Mouse (Mus musculus) hematopoietic stem cell, adult 5-6 weeks (primary cell): ENCODE results near the gene 1700056E22Rik. TPM values are rescaled to one million over a fixed set of nuclear protein-coding genes. Genes with fewer than 3 reads are reported as not detected.

Experiments used
- ATAC-seq, 2 experiments: fragments of 125-278 bp in 1 of 2; replicated peaks in 1 of 2; 2 replicates each; pipeline ENCODE4 v1.8.0; 2016 to 2017; ENCODE audit warnings: inconsistent platforms in 2 of 2, mild to moderate bottlenecking in 2 of 2, moderate number of reproducible peaks in 2 of 2, low read depth in 1 of 2, moderate TSS enrichment in 1 of 2; ENCODE audit not compliant: low FRiP score in 2 of 2, poor library complexity in 2 of 2, severe bottlenecking in 2 of 2, insufficient read depth in 1 of 2, low TSS enrichment in 1 of 2
- total RNA-seq: library from RNA; stranded (forward); fragments of 172-1452, 232-1000 nt; gene quantifications from 2 replicates; pipeline ENCODE4 v1.2.3, GENCODE M21; 2017

1700056E22Rik gene
- 0.94 and 3.1 TPM in 2 replicates for total RNA-seq

GRCm38 (mm10) chr1:184034011-184034557 is at the start of gene 1700056E22Rik:
TSS of gene 1700056E22Rik (minus strand) at chr1:184034301.
- peak; percentile 96 to 97 for ATAC-seq

DNA sequence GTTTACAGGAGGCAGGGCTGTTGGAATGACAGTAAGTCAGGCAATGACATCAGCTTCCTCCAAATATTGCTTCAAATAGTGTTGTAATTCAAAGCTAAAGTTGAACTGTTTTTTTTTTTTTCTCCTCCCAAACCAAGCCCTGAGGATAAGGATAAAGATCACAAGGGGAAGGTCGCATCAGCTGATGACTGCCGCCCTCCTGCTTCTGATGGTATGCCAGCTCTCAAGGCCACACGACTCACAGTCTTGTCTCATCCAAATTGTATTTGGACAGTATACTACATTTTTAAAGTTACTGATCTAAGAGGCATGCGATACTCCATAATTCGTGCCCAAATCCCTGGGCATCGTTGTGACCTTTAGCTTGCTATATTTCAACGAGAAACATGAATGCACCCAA is 49.1 kb upstream of the 1700056E22Rik start:
- no peak for ATAC-seq

GRCm38 (mm10) chr1:184082661-184083060 is 48.6 kb upstream of the 1700056E22Rik start:
- no peak for ATAC-seq

GRCm38 (mm10) chr1:184079304-184079703 is 45.2 kb upstream of the 1700056E22Rik start:
- peak in 1 of 2 experiments; percentile 17; a peak in 1 of 4 replicates for ATAC-seq

DNA sequence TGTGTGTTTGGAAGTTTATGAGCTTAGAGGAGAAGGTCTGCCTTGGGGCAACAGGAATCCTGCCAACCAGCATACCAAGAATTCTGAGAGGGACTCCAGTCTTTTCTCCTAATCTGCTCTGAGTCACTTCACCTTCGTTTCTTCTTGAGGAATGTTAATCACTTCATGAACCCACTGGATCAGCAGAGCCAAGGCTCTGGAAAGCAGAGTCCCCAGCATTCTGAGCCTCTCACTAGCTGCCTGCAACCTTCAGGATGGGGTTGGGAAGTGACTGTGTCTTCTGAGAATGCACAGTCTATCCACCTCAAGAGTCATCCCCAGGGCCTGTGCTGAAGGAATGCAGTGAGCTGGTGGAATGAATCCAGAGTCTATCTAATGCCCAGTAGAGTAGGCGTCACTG is 42.7 kb upstream of the 1700056E22Rik start:
- no peak for ATAC-seq

- ATAC-seq, result no peak
Observed at GRCm38 (mm10) chr1:184076065-184076464, 42.0 kb upstream of the 1700056E22Rik start.

GRCm38 (mm10) chr1:184068971-184069370 is 34.9 kb upstream of the 1700056E22Rik start:
- ATAC-seq, result no peak

GRCm38 (mm10) chr1:184067704-184068558 is 33.8 kb upstream of the 1700056E22Rik start:
- ATAC-seq, result no peak

- ATAC-seq, result peak; percentile 14 to 15; a peak in 1 of 4 replicates
Observed at GRCm38 (mm10) chr1:184066460-184067287, 32.6 kb upstream of the 1700056E22Rik start.

DNA sequence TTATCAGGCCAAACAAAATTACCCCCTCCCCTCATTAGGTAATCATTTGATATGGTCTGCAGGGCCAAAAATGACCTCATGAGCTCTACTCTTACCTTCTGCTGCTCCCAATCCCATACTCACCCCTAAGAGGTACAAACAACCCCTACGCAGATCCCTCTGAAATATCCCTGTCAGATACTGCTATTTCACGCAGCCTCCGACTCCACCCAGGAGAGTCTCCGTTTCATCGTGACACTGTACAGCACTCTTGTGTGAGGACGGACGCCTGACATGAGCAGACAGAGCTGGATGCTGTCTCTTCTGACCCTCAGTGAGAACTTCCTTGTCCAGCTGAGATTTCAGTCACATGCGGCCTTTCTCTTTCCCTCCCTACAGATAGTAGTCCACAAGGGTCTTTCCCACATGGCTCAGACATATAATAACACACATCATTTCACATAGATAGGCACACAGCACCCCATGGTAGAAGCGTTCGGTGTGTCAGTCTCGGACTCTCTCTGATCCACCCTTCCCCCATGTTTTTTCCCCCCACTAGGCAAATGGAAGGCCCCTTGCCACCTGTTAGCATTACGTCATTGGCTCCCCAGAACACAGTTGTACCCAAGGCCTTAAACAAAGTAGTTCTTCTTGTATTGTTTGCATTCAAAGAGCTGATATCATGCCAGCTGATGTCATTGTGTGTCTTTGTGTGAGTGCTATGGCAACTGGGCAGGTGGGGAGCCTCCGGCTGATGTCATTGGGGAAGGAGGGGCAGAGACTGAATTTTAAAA is 31.7 kb upstream of the 1700056E22Rik start:
- no peak for ATAC-seq

DNA sequence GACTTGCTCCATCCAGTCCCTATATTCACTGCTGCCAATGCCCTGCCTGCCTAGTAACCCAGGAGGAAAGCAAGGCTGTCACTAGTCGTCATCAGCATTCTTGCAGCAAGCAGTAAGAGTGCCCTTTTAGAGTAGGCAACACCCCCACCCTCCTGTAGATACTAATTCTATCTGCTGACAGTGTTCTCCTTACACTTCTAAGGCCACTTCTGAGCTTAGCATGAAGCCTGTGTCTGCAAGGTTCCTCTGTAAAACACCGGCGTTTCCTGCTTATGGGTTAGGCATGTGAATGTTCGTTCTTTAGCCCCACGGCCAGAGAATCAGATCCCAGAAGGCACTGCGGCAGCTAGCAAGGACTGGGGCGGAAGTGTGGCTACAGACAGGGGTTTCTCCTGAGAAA is 30.2 kb upstream of the 1700056E22Rik start:
- ATAC-seq, result no peak

DNA sequence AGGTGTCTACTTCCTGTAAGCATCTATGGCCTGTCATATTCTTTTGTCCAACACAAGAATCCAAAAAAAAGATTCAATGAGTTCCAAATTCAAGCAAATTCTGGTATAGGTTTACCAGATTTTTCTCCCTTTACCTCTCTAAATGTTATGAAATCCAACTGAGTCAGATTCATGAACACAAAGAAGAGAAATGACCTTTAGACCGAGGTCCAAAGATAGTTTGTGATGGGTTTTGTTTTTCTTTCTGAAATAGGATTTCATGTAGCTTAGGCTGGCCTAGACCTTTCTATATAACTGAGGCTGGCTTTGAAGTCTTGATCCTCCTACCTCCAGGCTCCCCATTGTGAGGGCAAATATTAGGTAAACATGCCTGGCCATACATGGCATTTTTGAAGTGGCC is 27.8 kb upstream of the 1700056E22Rik start:
- ATAC-seq, result no peak

GRCm38 (mm10) chr1:184060828-184061734 is 27.0 kb upstream of the 1700056E22Rik start:
- ATAC-seq, result no peak

GRCm38 (mm10) chr1:184060381-184060780 is 26.3 kb upstream of the 1700056E22Rik start:
- no peak for ATAC-seq

GRCm38 (mm10) chr1:184059814-184060213 is 25.7 kb upstream of the 1700056E22Rik start:
- ATAC-seq, result no peak

DNA sequence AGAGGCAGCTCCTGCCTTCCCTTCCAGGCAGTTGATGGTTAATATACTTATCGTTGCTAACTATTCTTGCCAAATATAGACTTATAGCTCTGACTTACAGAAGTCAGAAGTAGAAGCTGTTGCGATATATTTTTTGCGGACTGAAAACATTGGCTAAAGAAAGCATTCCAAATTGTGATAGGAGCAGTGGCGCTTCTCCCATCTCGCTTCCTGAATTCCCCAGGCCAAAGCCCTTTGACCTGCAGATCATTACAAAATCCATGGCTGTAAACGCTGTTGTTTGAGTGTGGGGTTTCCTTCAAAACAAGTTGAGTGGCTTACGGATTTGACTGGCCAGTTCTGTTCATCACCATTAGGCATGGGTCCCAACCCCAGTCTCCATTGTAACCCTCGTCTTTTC is 24.1 kb upstream of the 1700056E22Rik start:
- ATAC-seq, result no peak
